Mouse (Mus musculus) CH12.LX (cell line): ENCODE measurements around the gene Dhx37.
A peak's percentile ranks its signal among the peaks of the same experiment; 100 is the strongest.

Experiments
- CTCF ChIP-seq, 2 experiments: IDR thresholded peaks in 1 of 2; conservative IDR thresholded peaks in 1 of 2; 2 replicates each; pipeline ENCODE4 v1.5.1; 2011 to 2012; ENCODE audit warnings: low read depth in 2 of 2, low read length in 2 of 2, improper control_type of control experiment in 1 of 2, inconsistent platforms in 1 of 2, mild to moderate bottlenecking in 1 of 2, moderate library complexity in 1 of 2
- EP300 ChIP-seq: IDR thresholded peaks from 2 replicates; pipeline ENCODE4 v1.6.1; 2011; ENCODE audit warnings: low read length, improper control_type of control experiment
- ETS1 ChIP-seq: conservative IDR thresholded peaks from 2 replicates; pipeline ENCODE4 v1.6.1; 2012; ENCODE audit warnings: low read depth, mild to moderate bottlenecking, inconsistent platforms, low read length, improper control_type of control experiment, moderate library complexity
- MAFK ChIP-seq: IDR thresholded peaks from 2 replicates; pipeline ENCODE4 v1.6.1; 2011; ENCODE audit warnings: low read length, improper control_type of control experiment; ENCODE audit not compliant: insufficient replicate concordance
- MAX ChIP-seq: IDR thresholded peaks from 2 replicates; pipeline ENCODE4 v1.6.1; 2011; ENCODE audit warnings: low read length, improper control_type of control experiment
- POLR2A ChIP-seq: IDR thresholded peaks from 2 replicates; pipeline ENCODE4 v1.6.1; 2011; ENCODE audit warnings: low read depth, mild to moderate bottlenecking, improper control_type of control experiment, low read length
- POLR2AphosphoS2 ChIP-seq: IDR thresholded peaks from 2 replicates; pipeline ENCODE4 v1.6.1; 2011; ENCODE audit warnings: low read depth, low read length, improper control_type of control experiment
- RAD21 ChIP-seq: IDR thresholded peaks from 2 replicates; pipeline ENCODE4 v1.6.1; 2011; ENCODE audit warnings: low read depth, mild to moderate bottlenecking, low read length, improper control_type of control experiment, moderate library complexity
- TCF12 ChIP-seq: IDR thresholded peaks from 2 replicates; pipeline ENCODE4 v1.6.1; 2014; ENCODE audit warnings: low read depth, mild to moderate bottlenecking, inconsistent platforms, low read length, improper control_type of control experiment
- USF1 ChIP-seq: IDR thresholded peaks from 2 replicates; pipeline ENCODE4 v1.6.1; 2014; ENCODE audit warnings: low read depth, mild to moderate bottlenecking, inconsistent platforms, low read length, improper control_type of control experiment

DNA sequence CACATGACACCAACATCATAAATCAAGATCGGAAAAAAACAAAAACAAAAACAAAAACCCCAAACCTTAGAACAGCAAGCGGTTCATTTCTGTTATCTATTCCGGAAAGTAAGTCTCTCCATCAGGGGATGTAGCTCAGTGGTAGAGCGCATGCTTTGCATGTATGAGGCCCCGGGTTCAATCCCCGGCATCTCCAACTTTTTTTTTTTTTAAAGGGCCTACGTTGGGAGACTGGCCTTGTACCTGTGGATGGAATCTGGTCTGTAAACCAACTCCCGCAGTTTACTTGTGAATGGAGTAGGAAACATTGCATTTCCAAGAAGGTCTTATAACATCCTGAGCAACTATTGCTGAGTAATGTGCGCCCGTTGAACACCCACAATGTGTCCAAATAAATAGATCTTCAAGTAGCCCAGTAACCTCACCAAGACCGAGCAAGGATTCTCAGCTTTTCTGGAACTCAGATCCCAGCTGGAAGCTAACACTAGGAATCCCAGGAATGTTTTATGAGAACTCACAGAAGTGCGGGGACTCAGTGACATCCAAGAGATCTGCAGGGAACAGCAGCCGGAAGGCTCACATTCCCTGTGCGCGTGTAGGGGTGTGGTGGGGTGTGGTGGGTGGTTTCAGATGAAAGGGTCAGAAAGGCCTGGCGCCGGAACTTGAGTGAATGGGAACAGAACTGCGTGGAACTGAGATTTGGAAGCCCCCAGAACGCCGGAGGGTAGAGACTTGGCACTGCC lies 24.4 kb downstream of the Dhx37 start:
- TF ChIP-seq MAFK (peak; percentile 98), POLR2A (no peak), USF1 (no peak), POLR2AphosphoS2 (no peak), EP300 (no peak), TCF12 (no peak), RAD21 (no peak), CTCF (conservative IDR thresholded peaks at IDR 0.05 in 1 of 2, IDR thresholded peaks at IDR 0.05 in 1 of 2; ENCODE audit: low read depth in 2 of 2, low read length in 2 of 2) (no peak), ETS1 (no peak), MAX (no peak)
